Mouse (Mus musculus) intestine, postnatal 0 days (tissue): ENCODE measurements around the gene Nrros. TPM values are rescaled to one million over a fixed set of nuclear protein-coding genes. Genes with fewer than 3 reads are reported as not detected.
A peak's percentile ranks its signal among the peaks of the same experiment; 100 is the strongest.

Experiments used
- ATAC-seq: fragments of 200-750 bp; cut with Nextera tagmentation; 2 replicates; pipeline ENCODE4 v1.8.0; 2017; ENCODE audit warnings: mild to moderate bottlenecking, moderate TSS enrichment, moderate library complexity
- H3K27ac ChIP-seq: fragments of 300-500 bp; sonication (generic); 2 replicates; pipeline ENCODE4 v1.5.1; 2014; ENCODE audit warnings: mild to moderate bottlenecking, low read depth, low read length, moderate library complexity
- H3K27me3 ChIP-seq: fragments of 300-500 bp; sonication (generic); replicated peaks from 2 replicates; pipeline ENCODE4 v1.6.1; 2014; ENCODE audit warnings: low read length, mixed read lengths; ENCODE audit not compliant: control insufficient read depth, insufficient read depth
- H3K36me3 ChIP-seq: fragments of 300-500 bp; sonication (generic); 2 replicates; pipeline ENCODE4 v1.6.1; 2014; ENCODE audit warnings: mild to moderate bottlenecking, moderate library complexity; ENCODE audit not compliant: control insufficient read depth, insufficient read depth
- H3K4me1 ChIP-seq: fragments of 300-500 bp; sonication (generic); replicated peaks from 2 replicates; pipeline ENCODE4 v1.6.1; 2014; ENCODE audit warnings: antibody characterized with exemption, low read length, mixed read lengths; ENCODE audit not compliant: control insufficient read depth, insufficient read depth
- H3K4me2 ChIP-seq: fragments of 300-500 bp; sonication (generic); replicated peaks from 2 replicates; pipeline ENCODE4 v1.6.1; 2014; ENCODE audit warnings: low read depth, mild to moderate bottlenecking, moderate library complexity
- H3K4me3 ChIP-seq: fragments of 300-500 bp; sonication (generic); 2 replicates; pipeline ENCODE4 v1.5.1; 2014; ENCODE audit warnings: low read depth, low read length
- H3K9ac ChIP-seq: fragments of 300-500 bp; sonication (generic); 2 replicates; pipeline ENCODE4 v1.6.1; 2014; ENCODE audit warnings: mild to moderate bottlenecking, low read depth, low read length
- H3K9me3 ChIP-seq: fragments of 300-500 bp; sonication (generic); 2 replicates; pipeline ENCODE4 v1.6.1; 2016; ENCODE audit warnings: mixed run types; ENCODE audit not compliant: control insufficient read depth
- CTCF ChIP-seq: sonication (generic); IDR thresholded peaks from 2 replicates; pipeline ENCODE4 v1.5.1; 2016; ENCODE audit warnings: low read depth, mild to moderate bottlenecking, control low read depth, antibody characterized with exemption, moderate library complexity
- WGBS: fragments of 180-500 bp; shearing (Covaris S2); extraction: QIAGEN DNeasy Blood & Tissue Kit; methylation state at CpG from one replicate; pipeline ENCODE4 v1.1.7; 2014; 5-methylcytosine and 5-hydroxymethylcytosine counted together
- polyA plus RNA-seq: library from polyadenylated mRNA; unstranded; fragments of >200 nt; fragmentation: Nextera tagmentation; extraction: Ambion mirVana; gene quantifications from 2 replicates; pipeline ENCODE4 v1.2.1, GENCODE M21; 2015

Gene Nrros
- polyA plus RNA-seq, 1 experiment from 2014 or later = 4.8 TPM

- H3K9me3 ChIP-seq = no peaks in the 10 kb centered on the region
- H3K36me3 ChIP-seq = no peaks in the 10 kb centered on the region
- H3K4me1 ChIP-seq = no peaks in the 10 kb centered on the region
- H3K27ac ChIP-seq = no peak overlapping the region
- WGBS = 55% methylated on average over 23 of the region's 23 CpGs
- ATAC-seq = no peak
- 0 out of 2 replicates have a peak overlapping the region, but pooled peaks have one; percentile 18 for H3K4me2 ChIP-seq
- no peak for TF ChIP-seq CTCF
- no peak overlapping the region for H3K4me3 ChIP-seq
- no peak overlapping the region for H3K9ac ChIP-seq
- H3K27me3 ChIP-seq = no peaks in the 10 kb centered on the region
These were observed 51.7 kb downstream of the Nrros start for GRCm38 (mm10) chr16:32113541-32114218.

GRCm38 (mm10) chr16:32110951-32111699 lies 54.3 kb downstream of the Nrros start:
- H3K9ac ChIP-seq = no peak overlapping the region
- no peak overlapping the region for H3K27ac ChIP-seq
- no peak overlapping the region for H3K4me2 ChIP-seq
- WGBS = 75% methylated on average over 15 of the region's 15 CpGs
- ATAC-seq = no peak
- no peaks in the 10 kb centered on the region for H3K4me1 ChIP-seq
- H3K36me3 ChIP-seq = peaks cover 14% of the 10 kb centered on the region; the same call in 1 of the 2 replicates
- H3K4me3 ChIP-seq = no peak overlapping the region
- no peaks in the 10 kb centered on the region for H3K9me3 ChIP-seq
- TF ChIP-seq CTCF = peak; percentile 46
- H3K27me3 ChIP-seq = no peaks in the 10 kb centered on the region

GRCm38 (mm10) chr16:32108578-32108977 lies 56.8 kb downstream of the Nrros start:
- Histone ChIP-seq H3K4me3 (no peak overlapping the region), H3K4me2 (no peak overlapping the region), H3K9me3 (no peaks in the 10 kb centered on the region), H3K27me3 (no peaks in the 10 kb centered on the region), H3K9ac (no peak overlapping the region), H3K27ac (no peak overlapping the region), H3K4me1 (no peaks in the 10 kb centered on the region), H3K36me3 (peaks cover 19% of the 10 kb centered on the region; the same call in 1 of the 2 replicates)
- TF ChIP-seq CTCF = no peak
- ATAC-seq = no peak
- 96% methylated on average over 2 of the region's 2 CpGs for WGBS

GRCm38 (mm10) chr16:32108170-32108569 lies 57.2 kb downstream of the Nrros start:
- H3K9ac ChIP-seq = no peak overlapping the region
- TF ChIP-seq CTCF = peak; percentile 42
- no peak overlapping the region for H3K4me2 ChIP-seq
- H3K27ac ChIP-seq = no peak overlapping the region
- no peaks in the 10 kb centered on the region for H3K9me3 ChIP-seq
- no peak for ATAC-seq
- H3K27me3 ChIP-seq = no peaks in the 10 kb centered on the region
- no peak overlapping the region for H3K4me3 ChIP-seq
- 80% methylated on average over 7 of the region's 7 CpGs for WGBS
- no peaks in the 10 kb centered on the region for H3K4me1 ChIP-seq
- H3K36me3 ChIP-seq = peaks cover 19% of the 10 kb centered on the region; the same call in 1 of the 2 replicates

- Histone ChIP-seq H3K9ac (no peak overlapping the region), H3K4me1 (no peaks in the 10 kb centered on the region), H3K4me2 (no peak overlapping the region), H3K27me3 (no peaks in the 10 kb centered on the region), H3K9me3 (no peaks in the 10 kb centered on the region), H3K36me3 (peaks cover 24% of the 10 kb centered on the region), H3K27ac (no peak overlapping the region), H3K4me3 (no peak overlapping the region)
- TF ChIP-seq CTCF = no peak
- ATAC-seq = no peak
- WGBS = 90% methylated on average over 12 of the region's 12 CpGs
These were observed 57.9 kb downstream of the Nrros start for GRCm38 (mm10) chr16:32107342-32108045.

- no peaks in the 10 kb centered on the region for H3K4me1 ChIP-seq
- no peaks in the 10 kb centered on the region for H3K9me3 ChIP-seq
- H3K9ac ChIP-seq = no peak overlapping the region
- no peak overlapping the region for H3K4me3 ChIP-seq
- 94% methylated on average over 1 of the region's 1 CpGs for WGBS
- H3K36me3 ChIP-seq = peaks cover 30% of the 10 kb centered on the region
- no peaks in the 10 kb centered on the region for H3K27me3 ChIP-seq
- peak; percentile 44 for TF ChIP-seq CTCF
- no peak overlapping the region for H3K27ac ChIP-seq
- no peak overlapping the region for H3K4me2 ChIP-seq
- no peak for ATAC-seq
These were observed 59.7 kb downstream of the Nrros start for GRCm38 (mm10) chr16:32105698-32106097.
